Mouse (Mus musculus): ENCODE results near the gene Igflr1.

GRCm38 (mm10) chr7:30526981-30527380 lies 38.2 kb upstream of the Igflr1 start:
- TF ChIP-seq CTCF (IDR thresholded peaks at IDR 0.05; ENCODE audit: low read depth) (no peak), EP300 (optimal IDR thresholded peaks at IDR 0.05) (no peak)

All from stomach, postnatal 0 days (tissue).